Mouse (Mus musculus) embryonic stem cell, embryonic (primary cell): ENCODE measurements around the gene Ncs1.

Experiments used
- CTCF ChIA-PET, 4 experiments: fragments of 300-600 bp in 2 of 4; fragments of 350-600 bp in 2 of 4; sonication (Branson Sonifier 250); formaldehyde crosslinking; loops; one replicate each; lab custom pipeline; 2022; ENCODE audit warnings: inconsistent platforms in 2 of 4; lab: Charles Lee
- POLR2A ChIA-PET, 4 experiments: fragments of 300-600 bp in 2 of 4; fragments of 350-600 bp in 2 of 4; sonication (Branson Sonifier 250); formaldehyde crosslinking; loops; one replicate each; lab custom pipeline; 2022; ENCODE audit warnings: antibody characterized with exemption in 4 of 4, inconsistent platforms in 1 of 4; lab: Charles Lee

Gene Ncs1

DNA sequence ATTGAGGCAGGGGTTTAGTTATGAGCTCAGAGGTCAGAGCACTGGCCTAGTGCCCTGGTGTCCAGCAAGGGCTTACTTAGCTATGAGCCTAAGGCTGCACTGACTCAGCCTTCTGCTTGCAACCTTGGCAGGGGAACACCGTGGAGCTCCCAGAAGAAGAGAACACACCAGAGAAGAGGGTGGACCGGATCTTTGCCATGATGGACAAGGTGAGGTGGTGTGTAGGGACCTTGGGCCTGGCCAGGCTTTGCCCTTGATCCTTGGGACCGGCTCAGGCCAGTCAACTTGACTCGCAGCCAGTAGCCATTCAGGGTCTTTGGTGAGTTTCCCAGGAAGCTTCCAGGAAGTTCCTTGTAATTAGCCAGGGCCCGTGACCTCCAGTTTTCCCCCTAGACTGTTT is 38.9 kb downstream of the Ncs1 start:
- POLR2A ChIA-PET = no interaction called here
- CTCF ChIA-PET = interaction anchor here in 2 of 4 experiments (0.6 to 2.3 kb wide), 6 partner anchors 10 to 98 kb away, joined by 3 to 8 read pairs (median 4); no protein-coding TSS in a partner anchor

DNA sequence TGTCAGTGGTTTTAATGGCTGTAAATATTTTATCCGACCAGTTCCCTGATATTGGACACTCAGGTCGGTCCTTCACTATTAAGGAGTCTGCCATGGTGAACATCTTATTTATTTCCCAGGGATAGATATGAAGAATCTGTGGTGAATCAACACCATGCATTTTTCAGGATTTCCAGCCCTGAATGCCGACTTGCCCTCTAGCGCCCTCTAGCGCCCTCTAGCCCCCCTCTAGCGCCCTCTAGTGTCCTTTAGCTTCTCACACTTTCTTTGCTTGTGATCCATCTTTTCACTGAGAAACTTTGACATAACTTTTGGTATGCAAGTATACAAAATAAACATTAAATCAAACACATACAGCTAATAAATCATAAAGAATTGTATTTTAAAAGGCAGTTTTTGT is 45.8 kb downstream of the Ncs1 start:
- ChIA-PET CTCF (interaction anchor here (0.5 to 5.8 kb wide), 72 partner anchors 8 to 1130 kb away, joined by 3 to 36 read pairs (median 3); partner anchors contain the start of genes Fnbp1 (in 1 of the 4), Ncs1 (in 1 of the 4) and Ptges (in 1 of the 4)), POLR2A (interaction anchor here in 1 of 4 experiments (0.9 kb wide), 1 partner anchor 52 kb away, joined by 3 read pairs; no protein-coding TSS in a partner anchor)

- CTCF ChIA-PET = interaction anchor here in 2 of 4 experiments (0.6 to 1.3 kb wide), 5 partner anchors 21 to 236 kb away, joined by 3 to 4 read pairs (median 4); no protein-coding TSS in a partner anchor
- POLR2A ChIA-PET = interaction anchor here in 1 of 4 experiments (0.6 kb wide), 1 partner anchor 866 kb away, joined by 3 read pairs; no protein-coding TSS in a partner anchor
These were observed 49.4 kb downstream of the Ncs1 start for GRCm38 (mm10) chr2:31294985-31295384.

DNA sequence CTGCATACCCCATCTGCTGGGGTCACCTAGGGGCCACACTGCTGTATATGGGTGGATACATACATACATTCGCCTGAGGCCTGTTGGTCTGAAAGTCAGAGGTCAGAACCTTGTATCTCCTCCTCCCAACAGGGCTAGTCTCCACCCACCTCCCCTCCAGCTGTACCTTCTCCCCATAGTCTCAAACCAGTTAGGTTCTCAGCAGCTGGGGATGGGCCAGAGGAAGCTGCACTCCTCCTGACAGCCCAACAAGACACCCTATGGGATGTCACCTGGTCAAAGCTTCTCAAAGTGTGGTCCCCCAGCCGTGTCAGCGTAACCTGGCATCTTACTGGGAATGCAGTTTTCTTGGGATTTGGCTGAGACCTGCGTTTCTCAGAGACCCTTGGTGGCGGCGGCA is 50.8 kb downstream of the Ncs1 start:
- ChIA-PET POLR2A (no interaction called here), CTCF (interaction anchor here in 3 of 4 experiments (0.5 to 2.4 kb wide), 6 partner anchors 10 to 403 kb away, joined by 3 to 8 read pairs (median 3); no protein-coding TSS in a partner anchor)

DNA sequence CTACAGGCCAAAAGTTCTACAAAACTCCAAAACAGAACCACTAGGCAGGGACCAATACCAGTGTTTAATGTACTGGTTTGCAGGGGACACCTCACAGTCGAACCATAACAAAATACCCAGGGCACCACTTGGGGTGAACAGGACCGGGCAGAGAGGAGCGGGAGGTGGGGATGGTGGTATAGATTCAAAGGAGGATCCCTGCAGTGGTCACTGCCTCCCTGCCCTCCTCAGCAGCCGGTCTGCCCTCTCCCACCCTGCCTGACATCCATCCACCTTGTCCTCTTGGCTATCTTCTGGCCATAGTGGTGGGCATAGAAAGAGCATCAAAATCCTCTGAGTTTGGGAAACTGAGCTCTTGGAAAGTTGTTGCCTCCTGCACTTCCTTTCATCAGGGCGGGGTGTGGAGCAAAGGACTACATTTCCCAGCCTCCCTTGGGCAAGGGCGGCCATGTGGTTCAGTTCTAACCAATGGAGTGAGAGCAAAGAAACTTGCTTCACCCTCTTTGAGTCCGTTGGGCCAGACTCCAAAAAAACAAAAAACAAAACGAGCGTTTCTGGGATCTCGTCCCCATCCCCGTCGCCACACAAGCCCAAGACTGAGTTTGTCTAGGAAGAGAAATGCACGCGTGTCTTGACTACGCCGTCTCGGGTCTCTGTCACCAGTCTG is 52.1 kb downstream of the Ncs1 start:
- POLR2A ChIA-PET = interaction anchor here in 3 of 4 experiments (0.6 to 1.5 kb wide), 5 partner anchors 58 to 827 kb away, joined by 3 to 4 read pairs (median 3); partner anchors contain the start of genes Fnbp1 (in 1 of the 3) and Ptges (in 1 of the 3)
- CTCF ChIA-PET = interaction anchor here in 2 of 4 experiments (0.6 to 2.4 kb wide), 3 partner anchors 32 to 236 kb away, joined by 3 to 8 read pairs (median 4); no protein-coding TSS in a partner anchor

GRCm38 (mm10) chr2:31298814-31299213 is 53.2 kb downstream of the Ncs1 start:
- CTCF ChIA-PET = interaction anchor here (0.5 to 3.9 kb wide), 87 partner anchors 8 to 947 kb away, joined by 3 to 36 read pairs (median 4); partner anchors contain the start of genes BC005624 (in 1 of the 4), Exosc2 (in 1 of the 4), Fnbp1 (in 1 of the 4) and Ncs1 (in 1 of the 4)
- POLR2A ChIA-PET = interaction anchor here in 3 of 4 experiments (0.6 to 1.7 kb wide), 13 partner anchors 10 to 381 kb away, joined by 3 to 6 read pairs (median 3); no protein-coding TSS in a partner anchor

DNA sequence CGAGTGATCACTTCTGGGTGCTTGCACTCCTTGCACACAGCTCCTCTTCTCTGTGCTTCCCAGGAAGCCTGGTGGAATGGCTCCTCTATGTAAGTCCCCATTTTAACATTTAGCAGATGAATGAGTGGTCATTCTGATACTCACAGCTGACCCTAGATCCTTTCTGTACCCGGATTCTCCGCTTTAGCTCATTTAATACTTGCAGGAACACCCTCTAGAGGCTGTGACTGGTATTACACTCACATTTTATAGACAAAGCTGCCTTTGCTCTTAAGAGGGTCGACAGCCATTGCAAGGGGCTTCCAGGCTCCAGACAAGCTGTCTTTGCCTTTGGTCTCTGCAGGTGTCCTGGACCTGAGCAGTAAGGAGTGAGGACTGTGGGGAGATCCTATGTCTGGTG is 53.6 kb downstream of the Ncs1 start:
- CTCF ChIA-PET = interaction anchor here (0.5 to 3.9 kb wide), 105 partner anchors 8 to 946 kb away, joined by 3 to 36 read pairs (median 4); partner anchors contain the start of genes BC005624 (in 1 of the 4), Exosc2 (in 1 of the 4), Fnbp1 (in 1 of the 4) and Hmcn2 (in 1 of the 4)
- POLR2A ChIA-PET = interaction anchor here in 3 of 4 experiments (0.6 to 1.7 kb wide), 17 partner anchors 9 to 381 kb away, joined by 3 to 6 read pairs (median 3); no protein-coding TSS in a partner anchor

DNA sequence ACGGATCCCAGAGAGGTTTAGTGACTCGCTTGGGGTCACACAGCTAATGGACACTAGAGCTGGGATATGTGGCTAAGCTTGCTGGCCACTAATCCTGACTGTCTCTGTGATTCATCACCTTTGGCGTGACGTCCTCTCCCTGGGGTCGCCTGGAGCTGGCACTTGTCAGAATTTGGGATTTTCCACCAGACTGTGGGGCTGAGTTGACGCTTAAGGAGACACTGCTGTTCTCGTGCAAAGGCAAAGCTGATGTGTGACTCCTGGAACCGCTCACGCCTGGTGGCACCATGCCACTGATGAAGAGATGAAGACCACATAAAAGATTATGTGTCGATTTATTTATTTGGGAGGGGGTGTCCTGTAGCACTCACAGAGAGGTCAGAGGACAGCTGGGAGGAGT is 54.4 kb downstream of the Ncs1 start:
- ChIA-PET POLR2A (interaction anchor here in 3 of 4 experiments (0.8 to 1.7 kb wide), 10 partner anchors 8 to 317 kb away, joined by 3 to 6 read pairs (median 3); no protein-coding TSS in a partner anchor), CTCF (interaction anchor here (0.5 to 3.9 kb wide), 84 partner anchors 8 to 937 kb away, joined by 3 to 36 read pairs (median 4); partner anchors contain the start of genes Fnbp1 (in 1 of the 4), Hmcn2 (in 1 of the 4) and Ncs1 (in 1 of the 4))

DNA sequence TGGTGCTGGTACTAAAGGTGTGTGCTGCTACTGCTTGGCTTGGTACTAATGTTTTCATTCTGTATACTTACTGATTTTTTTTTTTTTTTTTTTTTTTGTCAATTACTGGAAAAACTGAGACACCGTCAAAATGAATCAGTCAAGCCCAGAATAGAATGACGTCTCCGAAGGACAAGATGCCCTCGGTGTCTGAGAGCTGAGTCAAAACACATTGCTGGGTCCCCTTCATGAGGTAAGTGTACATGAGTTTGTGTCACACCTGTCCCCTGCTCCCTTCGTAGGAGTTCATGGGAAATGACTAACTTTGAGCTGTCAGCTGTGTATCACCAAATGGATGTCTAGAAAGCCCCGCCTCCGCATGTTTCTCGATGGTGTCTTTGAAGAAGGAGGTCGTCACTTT is 57.6 kb downstream of the Ncs1 start:
- POLR2A ChIA-PET = interaction anchor here in 1 of 4 experiments (1.2 kb wide), 2 partner anchors 9 to 14 kb away, joined by 3 to 9 read pairs; no protein-coding TSS in a partner anchor
- CTCF ChIA-PET = interaction anchor here in 2 of 4 experiments (1.2 to 2.9 kb wide), 4 partner anchors 12 to 130 kb away, joined by 3 to 21 read pairs (median 4); no protein-coding TSS in a partner anchor

DNA sequence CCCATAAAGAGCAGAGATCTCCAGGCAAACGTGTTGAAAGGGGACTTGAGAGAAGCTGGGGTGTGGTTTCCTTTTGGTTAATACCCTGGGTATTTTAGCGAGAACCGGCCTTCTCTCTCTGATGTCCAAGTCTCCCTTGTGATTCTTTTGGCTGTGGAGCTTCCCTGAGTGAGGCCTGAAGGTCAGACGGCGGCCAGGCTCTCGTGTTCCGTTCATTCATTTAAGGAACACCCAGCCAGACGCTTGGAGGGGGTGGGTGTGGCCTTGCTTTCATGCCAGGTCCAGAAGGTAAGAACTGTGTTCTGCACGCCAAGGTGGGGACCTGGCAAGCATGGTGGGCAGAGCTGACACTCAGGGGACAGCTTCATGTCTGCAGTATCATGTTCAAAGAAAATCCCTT is 58.6 kb downstream of the Ncs1 start:
- CTCF ChIA-PET = interaction anchor here (0.6 to 2.9 kb wide), 18 partner anchors 11 to 614 kb away, joined by 3 to 21 read pairs (median 3); no protein-coding TSS in a partner anchor

DNA sequence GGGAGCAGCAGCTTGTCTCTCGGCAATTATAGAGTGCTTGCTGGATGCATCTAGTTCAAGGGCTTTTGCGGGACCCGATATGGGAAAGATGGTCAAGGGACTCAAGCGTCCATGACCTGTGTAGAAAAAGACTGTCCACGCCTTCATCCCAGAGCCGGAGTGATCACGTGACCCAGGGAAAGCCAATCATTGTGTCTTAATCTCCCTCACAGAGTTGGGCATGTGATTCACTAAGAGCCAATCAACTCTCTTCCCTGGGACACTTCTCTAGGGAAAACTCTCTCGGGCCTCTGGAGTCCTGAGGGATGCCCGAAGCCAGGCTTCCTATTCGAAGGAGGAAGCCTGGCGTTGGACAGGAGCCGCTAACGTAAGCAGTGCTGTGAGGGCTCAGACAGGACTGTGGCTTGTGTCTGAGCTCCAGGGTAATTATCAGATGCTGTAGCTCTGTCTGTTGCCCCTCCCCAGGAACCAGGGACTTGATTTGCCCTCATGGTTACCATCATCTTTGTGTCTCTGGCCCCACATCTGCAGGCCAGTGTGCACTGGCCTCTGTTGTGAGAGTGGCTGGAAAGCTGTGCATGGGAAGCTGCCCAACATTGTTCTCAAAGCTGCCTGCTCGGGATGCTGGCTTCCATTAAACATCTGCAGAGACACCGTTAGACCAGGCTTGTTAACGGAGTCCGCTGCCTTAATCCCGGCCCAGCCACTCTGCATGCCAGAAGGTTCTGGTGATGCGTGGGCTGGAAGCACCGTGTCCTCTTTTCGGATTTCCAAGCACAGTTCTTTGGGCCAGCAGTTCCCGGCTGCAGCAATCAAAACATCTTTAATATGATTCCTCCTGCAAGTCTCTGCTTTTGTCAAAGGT is 59.4 kb downstream of the Ncs1 start:
- POLR2A ChIA-PET = interaction anchor here in 2 of 4 experiments (0.6 to 2.3 kb wide), 10 partner anchors 10 to 1478 kb away, joined by 3 to 7 read pairs (median 3); partner anchors contain the start of gene Ncs1 (in 1 of the 2)

More for the DNA sequence above, 58.6 kb downstream of the Ncs1 start:
- POLR2A ChIA-PET = interaction anchor here in 2 of 4 experiments (0.6 to 2.3 kb wide), 11 partner anchors 11 to 1477 kb away, joined by 3 to 9 read pairs (median 3); partner anchors contain the start of gene Ncs1 (in 1 of the 2)

DNA sequence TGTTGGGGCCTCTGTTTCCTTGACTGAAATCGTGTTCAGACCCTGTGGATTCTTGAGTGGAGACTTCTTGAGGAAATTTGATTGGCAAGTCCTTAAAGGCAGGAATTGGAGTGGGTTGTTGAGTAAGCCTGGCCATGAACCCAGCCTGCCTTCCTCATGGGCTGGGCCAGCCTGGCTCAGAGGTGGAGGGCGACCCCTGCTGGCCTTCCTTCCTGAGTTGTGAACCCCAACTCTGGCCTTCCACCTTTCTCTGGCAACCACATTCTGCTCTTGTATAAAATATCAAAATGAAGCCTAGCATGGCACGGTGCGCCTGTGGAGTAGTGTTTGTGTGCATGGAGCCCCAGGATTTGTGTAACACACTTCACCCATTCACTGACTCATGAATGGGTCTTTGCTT is 60.1 kb downstream of the Ncs1 start:
- ChIA-PET POLR2A (interaction anchor here in 2 of 4 experiments (0.6 to 2.3 kb wide), 3 partner anchors 12 to 60 kb away, joined by 4 to 7 read pairs (median 4); partner anchors contain the start of gene Ncs1 (in 1 of the 2)), CTCF (interaction anchor here (0.6 to 2.9 kb wide), 6 partner anchors 9 to 498 kb away, joined by 3 to 21 read pairs (median 6); partner anchors contain the start of gene Ntmt1 (in 1 of the 4))

More for the DNA sequence above, 59.4 kb downstream of the Ncs1 start:
- CTCF ChIA-PET = interaction anchor here (0.6 to 2.9 kb wide), 11 partner anchors 10 to 1008 kb away, joined by 3 to 21 read pairs (median 3); no protein-coding TSS in a partner anchor

GRCm38 (mm10) chr2:31308257-31308656 is 62.6 kb downstream of the Ncs1 start:
- ChIA-PET CTCF (interaction anchor here (0.6 to 2.6 kb wide), 16 partner anchors 9 to 723 kb away, joined by 3 to 24 read pairs (median 4); no protein-coding TSS in a partner anchor), POLR2A (interaction anchor here in 3 of 4 experiments (0.7 to 1.4 kb wide), 3 partner anchors 8 to 74 kb away, joined by 3 to 5 read pairs (median 3); no protein-coding TSS in a partner anchor)

GRCm38 (mm10) chr2:31309549-31309948 is 63.9 kb downstream of the Ncs1 start:
- ChIA-PET CTCF (interaction anchor here (0.7 to 2.6 kb wide), 15 partner anchors 10 to 391 kb away, joined by 3 to 24 read pairs (median 3); no protein-coding TSS in a partner anchor), POLR2A (interaction anchor here in 3 of 4 experiments (0.5 to 1.6 kb wide), 13 partner anchors 10 to 1807 kb away, joined by 3 to 10 read pairs (median 3); no protein-coding TSS in a partner anchor)

GRCm38 (mm10) chr2:31314007-31314465 is 68.4 kb downstream of the Ncs1 start, which contains the start of gene Hmcn2:
Hmcn2 (plus strand) TSS chr2:31314415.
- ChIA-PET CTCF (interaction anchor here in 1 of 4 experiments (1.4 kb wide), 1 partner anchor 14 kb away, joined by 3 read pairs; no protein-coding TSS in a partner anchor), POLR2A (no interaction called here)

GRCm38 (mm10) chr2:31318162-31318561 is 72.5 kb downstream of the Ncs1 start:
- CTCF ChIA-PET = interaction anchor here in 3 of 4 experiments (0.7 to 1.6 kb wide), 6 partner anchors 19 to 124 kb away, joined by 3 to 8 read pairs (median 4); no protein-coding TSS in a partner anchor
- POLR2A ChIA-PET = interaction anchor here (0.6 to 1.3 kb wide), 5 partner anchors 98 to 712 kb away, joined by 3 to 12 read pairs (median 3); no protein-coding TSS in a partner anchor
